Mouse (Mus musculus): ENCODE results near the gene Git2. TPM values are rescaled to one million over a fixed set of nuclear protein-coding genes. Genes with fewer than 3 reads are reported as not detected.

The Git2 gene
- total RNA-seq (2014; fragmentation: Nextera tagmentation): 81.5 and 99.6 TPM in 2 replicates
- 45.2 and 48.5 TPM in 2 replicates for total RNA-seq (2017)

- no peak for ATAC-seq (replicated peaks; ENCODE audit: low FRiP score, low TSS enrichment, poor library complexity, severe bottlenecking)
These were observed at the start of gene Git2 for GRCm38 (mm10) chr5:114775056-114775979. Git2 (minus strand) TSS chr5:114775517.

GRCm38 (mm10) chr5:114824197-114824596 lies 48.9 kb upstream of the Git2 start:
- peak; percentile 65 for ATAC-seq (replicated peaks; ENCODE audit: low FRiP score, low TSS enrichment, poor library complexity, severe bottlenecking)

GRCm38 (mm10) chr5:114822796-114823688 lies 47.7 kb upstream of the Git2 start, which contains the start of gene 1500011B03Rik:
1500011B03Rik (minus strand) TSS chr5:114823468.
- peak; percentile 29 for ATAC-seq (replicated peaks; ENCODE audit: low FRiP score, low TSS enrichment, poor library complexity, severe bottlenecking)

GRCm38 (mm10) chr5:114818124-114818523 lies 42.8 kb upstream of the Git2 start:
- ATAC-seq (replicated peaks; ENCODE audit: low FRiP score, low TSS enrichment, poor library complexity, severe bottlenecking): no peak

GRCm38 (mm10) chr5:114816599-114816998 lies 41.3 kb upstream of the Git2 start:
- ATAC-seq (replicated peaks; ENCODE audit: low FRiP score, low TSS enrichment, poor library complexity, severe bottlenecking): no peak

- ATAC-seq (replicated peaks; ENCODE audit: low FRiP score, low TSS enrichment, poor library complexity, severe bottlenecking): peak; percentile 68
These were observed 38.3 kb upstream of the Git2 start for GRCm38 (mm10) chr5:114813525-114814181.

GRCm38 (mm10) chr5:114809826-114810225 lies 34.5 kb upstream of the Git2 start:
- ATAC-seq (replicated peaks; ENCODE audit: low FRiP score, low TSS enrichment, poor library complexity, severe bottlenecking): no peak

GRCm38 (mm10) chr5:114809181-114809756 lies 34.0 kb upstream of the Git2 start:
- no peak for ATAC-seq (replicated peaks; ENCODE audit: low FRiP score, low TSS enrichment, poor library complexity, severe bottlenecking)

- peak; percentile 41 for ATAC-seq (replicated peaks; ENCODE audit: low FRiP score, low TSS enrichment, poor library complexity, severe bottlenecking)
These were observed 33.1 kb upstream of the Git2 start for GRCm38 (mm10) chr5:114808385-114808784.

- ATAC-seq (replicated peaks; ENCODE audit: low FRiP score, low TSS enrichment, poor library complexity, severe bottlenecking): no peak
These were observed 32.6 kb upstream of the Git2 start for GRCm38 (mm10) chr5:114807893-114808292.

- ATAC-seq (replicated peaks; ENCODE audit: low FRiP score, low TSS enrichment, poor library complexity, severe bottlenecking): peak; percentile 88
These were observed 32.2 kb upstream of the Git2 start for GRCm38 (mm10) chr5:114807468-114807867.

- ATAC-seq (replicated peaks; ENCODE audit: low FRiP score, low TSS enrichment, poor library complexity, severe bottlenecking): peak; percentile 29
These were observed 31.7 kb upstream of the Git2 start for GRCm38 (mm10) chr5:114807063-114807462.

- no peak for ATAC-seq (replicated peaks; ENCODE audit: low FRiP score, low TSS enrichment, poor library complexity, severe bottlenecking)
These were observed 31.3 kb upstream of the Git2 start for GRCm38 (mm10) chr5:114806636-114807035.

GRCm38 (mm10) chr5:114805436-114806350 lies 30.4 kb upstream of the Git2 start:
- ATAC-seq (replicated peaks; ENCODE audit: low FRiP score, low TSS enrichment, poor library complexity, severe bottlenecking): no peak

- no peak for ATAC-seq (replicated peaks; ENCODE audit: low FRiP score, low TSS enrichment, poor library complexity, severe bottlenecking)
These were observed 29.6 kb upstream of the Git2 start for GRCm38 (mm10) chr5:114804958-114805357.

- no peak for ATAC-seq (replicated peaks; ENCODE audit: low FRiP score, low TSS enrichment, poor library complexity, severe bottlenecking)
These were observed 29.0 kb upstream of the Git2 start for GRCm38 (mm10) chr5:114804335-114804734.

GRCm38 (mm10) chr5:114803231-114803630 lies 27.9 kb upstream of the Git2 start:
- ATAC-seq (replicated peaks; ENCODE audit: low FRiP score, low TSS enrichment, poor library complexity, severe bottlenecking): no peak

GRCm38 (mm10) chr5:114801841-114802240 lies 26.5 kb upstream of the Git2 start:
- no peak for ATAC-seq (replicated peaks; ENCODE audit: low FRiP score, low TSS enrichment, poor library complexity, severe bottlenecking)
